Mouse (Mus musculus) bone marrow macrophage, adult 2 months (primary cell): ENCODE results near the gene Morc4.

Experiments
- CTCF ChIP-seq: IDR thresholded peaks from 2 replicates; pipeline ENCODE4 v1.5.1; 2012; ENCODE audit warnings: low read depth, mild to moderate bottlenecking, low read length, moderate library complexity
- POLR2A ChIP-seq: IDR thresholded peaks from 2 replicates; pipeline ENCODE4 v1.6.1; 2012; ENCODE audit warnings: mild to moderate bottlenecking, low read depth, low read length, borderline replicate concordance

- TF ChIP-seq CTCF (no peak), POLR2A (no peak)
These were observed 71.5 kb downstream of the Morc4 start for GRCm38 (mm10) chrX:139799953-139800352.
